Mouse (Mus musculus) small intestine, adult 2 months (tissue): ENCODE measurements around the gene Lemd1. TPM values are rescaled to one million over a fixed set of nuclear protein-coding genes. Genes with fewer than 3 reads are reported as not detected.
"Not testable (repeated sequence)": the region's sequence is repeated elsewhere in the genome, so short reads cannot be mapped to it uniquely, and the experiment has no call there.

Source experiments
- H3K27ac ChIP-seq: fragments of 200-500 bp; 2 replicates; pipeline ENCODE4 v1.5.1; 2012; ENCODE audit warnings: low read depth, low read length, control low read depth, inconsistent platforms; ENCODE audit not compliant: insufficient read depth
- H3K27me3 ChIP-seq: fragments of 200-500 bp; 2 replicates; pipeline ENCODE4 v1.6.1; 2012; ENCODE audit warnings: mild to moderate bottlenecking, moderate library complexity, low read length, inconsistent platforms; ENCODE audit not compliant: control insufficient read depth, insufficient read depth
- H3K36me3 ChIP-seq: fragments of 200-500 bp; 2 replicates; pipeline ENCODE4 v1.6.1; 2012; ENCODE audit warnings: mild to moderate bottlenecking, low read length, control low read depth, inconsistent platforms; ENCODE audit not compliant: control insufficient read depth, insufficient read depth
- H3K4me1 ChIP-seq: fragments of 200-500 bp; 2 replicates; pipeline ENCODE4 v1.6.1; 2012; ENCODE audit warnings: low read length, inconsistent platforms, mixed read lengths; ENCODE audit not compliant: control insufficient read depth, insufficient read depth, insufficient read length
- H3K4me3 ChIP-seq: fragments of 200-500 bp; 2 replicates; pipeline ENCODE4 v1.5.1; 2012; ENCODE audit warnings: low read depth, mild to moderate bottlenecking, control low read depth, inconsistent platforms, low read length, moderate library complexity
- CTCF ChIP-seq: fragments of 200-500 bp; IDR thresholded peaks from 2 replicates; pipeline ENCODE4 v1.5.1; 2012; ENCODE audit warnings: low read depth, mild to moderate bottlenecking, control low read depth, inconsistent platforms, low read length, moderate library complexity, mixed read lengths; ENCODE audit not compliant: insufficient replicate concordance, insufficient read length; ENCODE audit errors: extremely low read depth
- POLR2A ChIP-seq: fragments of 200-500 bp; IDR thresholded peaks from 2 replicates; pipeline ENCODE4 v1.6.1; 2012; ENCODE audit warnings: low read depth, mild to moderate bottlenecking, control low read depth, inconsistent platforms, low read length, moderate library complexity
- WGBS: fragments of 180-500 bp; shearing (Covaris S2); methylation state at CpG from one replicate; pipeline ENCODE4 v1.1.7; 2018; 5-methylcytosine and 5-hydroxymethylcytosine counted together
- polyA plus RNA-seq: library from polyadenylated mRNA; depleted of rRNA; stranded (reverse); fragments of >200 nt; gene quantifications from 2 replicates; pipeline ENCODE4 v1.2.3, GENCODE M21; 2012

Lemd1 gene
- polyA plus RNA-seq, 1 experiment, result 0.09 TPM

DNA sequence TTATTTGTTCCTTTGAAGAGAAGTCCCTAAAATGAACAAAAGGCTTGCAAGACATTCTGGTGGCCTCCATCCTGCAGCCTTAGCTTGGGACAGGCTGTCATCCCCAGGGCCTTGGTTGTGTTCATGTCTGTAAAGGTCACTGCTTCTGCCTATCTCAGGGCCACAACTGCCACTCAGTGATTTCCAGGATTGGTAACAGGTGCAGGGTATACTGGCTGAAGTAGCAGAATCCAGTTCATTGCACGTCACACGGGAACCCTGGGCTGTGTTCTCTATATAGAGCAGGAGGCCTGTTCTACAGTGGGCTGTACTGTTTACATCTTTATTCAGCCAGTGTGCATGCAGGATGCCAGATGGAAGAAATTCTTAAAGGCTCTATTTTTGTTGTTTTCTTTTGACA, 76.7 kb downstream of the Lemd1 start:
- Histone ChIP-seq H3K4me3 (no peak overlapping the region), H3K27ac (no peak overlapping the region), H3K36me3 (no peaks in the 10 kb centered on the region), H3K4me1 (peaks cover 3% of the 10 kb centered on the region; the same call in 1 of the 2 replicates), H3K27me3 (no peaks in the 10 kb centered on the region)
- WGBS, result 71% methylated on average over 2 of the region's 2 CpGs
- TF ChIP-seq POLR2A, result no peak
- no peak for TF ChIP-seq CTCF

DNA sequence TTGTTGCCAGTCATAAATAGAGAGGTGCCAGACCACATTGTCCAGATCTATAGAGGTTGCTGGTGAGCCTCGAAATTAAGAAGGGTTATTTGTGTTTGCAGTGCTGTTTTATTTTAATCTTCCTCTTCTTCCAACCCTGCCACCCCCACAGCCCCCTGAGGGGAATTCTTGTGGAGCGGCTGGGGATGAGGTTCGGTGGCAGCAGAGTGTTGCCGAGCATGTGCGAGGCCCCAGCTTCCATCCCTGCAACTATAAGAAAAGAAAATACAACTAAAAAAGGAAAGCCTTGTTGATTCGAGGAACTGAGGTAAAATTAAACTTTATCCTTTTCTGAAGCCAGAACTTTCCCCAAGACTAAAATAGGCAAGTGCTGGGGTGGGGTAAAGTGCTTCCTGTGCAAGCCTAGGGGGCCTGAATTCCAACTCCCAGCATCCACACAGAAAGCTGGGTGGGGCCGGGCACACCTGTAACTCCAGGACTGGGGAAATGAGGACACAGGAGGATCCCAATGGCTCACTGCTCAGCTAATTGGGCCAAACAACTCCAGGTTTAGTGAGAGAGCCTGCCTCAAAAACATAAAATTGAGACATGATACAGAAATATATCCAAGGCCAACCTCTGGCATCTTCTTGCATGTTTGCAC, 77.3 kb downstream of the Lemd1 start:
- Histone ChIP-seq H3K36me3 (no peaks in the 10 kb centered on the region), H3K4me3 (no peak overlapping the region), H3K27ac (no peak overlapping the region), H3K27me3 (no peaks in the 10 kb centered on the region), H3K4me1 (peaks cover 3% of the 10 kb centered on the region; the same call in 1 of the 2 replicates)
- TF ChIP-seq CTCF (no peak), POLR2A (no peak)
- 72% methylated on average over 7 of the region's 7 CpGs for WGBS

DNA sequence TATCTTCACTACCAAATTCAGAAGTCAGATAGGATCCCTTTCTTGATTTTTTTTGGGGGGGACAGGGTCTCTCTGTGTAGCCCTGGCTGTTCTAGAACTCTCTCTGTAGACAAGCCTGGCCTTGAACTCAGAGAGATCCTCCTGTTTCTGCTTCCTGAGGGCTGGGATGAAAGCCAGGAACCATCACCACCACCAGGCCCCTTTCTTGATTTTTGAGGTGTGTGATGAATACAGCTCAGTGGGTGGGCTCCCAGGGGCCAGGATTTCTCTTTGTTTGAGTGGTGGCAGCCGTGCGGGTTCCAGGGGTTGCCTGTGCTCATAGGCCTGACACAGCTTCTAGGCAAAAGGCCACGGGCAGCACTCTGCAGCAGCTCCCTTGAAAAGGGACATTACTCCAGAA, 80.0 kb downstream of the Lemd1 start:
- WGBS, result 83% methylated on average over 3 of the region's 3 CpGs
- H3K36me3 ChIP-seq, result no peaks in the 10 kb centered on the region
- TF ChIP-seq CTCF (no peak), POLR2A (no peak)
- no peaks in the 10 kb centered on the region for H3K27me3 ChIP-seq
- H3K4me1 ChIP-seq, result peaks cover 3% of the 10 kb centered on the region; the same call in 1 of the 2 replicates
- H3K4me3 ChIP-seq, result no peak overlapping the region
- no peak overlapping the region for H3K27ac ChIP-seq

DNA sequence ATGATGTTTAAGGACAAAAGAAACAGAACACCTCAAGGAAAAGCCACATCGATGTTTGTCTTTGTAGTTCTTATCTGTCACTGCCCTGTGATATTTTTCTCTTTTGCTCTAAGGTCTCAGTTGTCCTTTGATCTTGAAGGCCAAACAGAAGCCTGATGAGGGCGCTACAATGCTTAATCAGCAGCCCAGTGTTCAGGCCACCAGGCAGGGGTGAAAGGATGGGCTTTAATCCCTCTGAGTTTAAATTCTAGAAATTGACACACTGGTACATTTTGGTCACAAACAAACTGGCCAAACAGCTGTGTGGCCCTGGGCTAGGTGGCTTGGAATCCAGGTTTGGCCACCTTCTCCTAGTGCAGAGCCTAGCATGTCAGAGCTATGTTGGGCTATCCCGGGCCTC, 85.5 kb downstream of the Lemd1 start:
- WGBS, result 44% methylated on average over 3 of the region's 3 CpGs

DNA sequence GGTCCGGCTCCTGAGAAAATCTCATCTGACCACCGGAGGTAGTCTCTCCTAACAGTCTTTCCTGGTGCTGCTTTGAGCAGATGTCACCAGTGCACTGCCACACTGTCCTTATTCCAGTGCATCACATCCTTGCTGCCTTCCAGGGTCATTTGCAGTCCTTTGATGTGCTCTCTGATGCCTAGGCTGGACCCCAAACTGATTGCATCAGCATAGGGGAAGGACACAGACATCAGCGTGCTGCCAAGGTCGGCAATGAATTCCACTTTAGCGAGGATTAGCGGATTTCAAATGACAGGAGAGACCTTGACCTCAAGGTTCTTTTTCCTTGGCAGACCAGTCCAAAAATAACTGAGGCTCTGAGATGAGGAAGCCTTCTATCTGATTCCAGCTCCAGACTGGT, 85.9 kb downstream of the Lemd1 start:
- no peak overlapping the region for H3K27ac ChIP-seq
- H3K4me3 ChIP-seq, result no peak overlapping the region
- TF ChIP-seq CTCF (no peak), POLR2A (no peak)
- 62% methylated on average over 6 of the region's 6 CpGs for WGBS
- no peaks in the 10 kb centered on the region for H3K36me3 ChIP-seq
- H3K4me1 ChIP-seq, result no peaks in the 10 kb centered on the region
- H3K27me3 ChIP-seq, result no peaks in the 10 kb centered on the region; the same call in 1 of the 2 replicates

More for the DNA sequence above, 85.5 kb downstream of the Lemd1 start:
- Histone ChIP-seq H3K4me3 (no peak overlapping the region), H3K27ac (no peak overlapping the region), H3K4me1 (no peaks in the 10 kb centered on the region), H3K36me3 (no peaks in the 10 kb centered on the region), H3K27me3 (no peaks in the 10 kb centered on the region; the same call in 1 of the 2 replicates)
- TF ChIP-seq POLR2A (no peak), CTCF (no peak)

DNA sequence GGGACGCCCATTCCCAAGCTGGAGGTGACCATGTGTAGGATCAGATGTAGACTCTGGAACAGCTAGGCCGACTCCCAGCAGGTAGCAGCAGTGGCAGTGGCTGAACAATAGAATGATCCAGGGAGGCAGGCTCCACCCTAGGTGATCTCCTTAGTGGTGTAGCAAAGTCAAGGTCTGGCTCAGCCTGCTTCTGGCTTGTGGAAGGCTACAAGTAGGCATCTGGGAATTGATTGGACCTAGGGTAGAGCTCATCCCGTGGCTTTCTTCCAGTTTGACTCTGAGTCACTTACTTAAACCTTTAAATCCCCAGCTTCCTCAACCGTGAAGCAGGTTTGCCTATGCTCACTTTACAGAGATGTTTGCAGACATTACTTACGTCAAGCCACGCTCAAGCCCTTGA, 89.4 kb downstream of the Lemd1 start:
- H3K4me3 ChIP-seq, H3K27ac ChIP-seq, H3K27me3 ChIP-seq, H3K4me1 ChIP-seq, H3K36me3 ChIP-seq: not testable (repeated sequence)
- 59% methylated on average over 6 of the region's 6 CpGs for WGBS

DNA sequence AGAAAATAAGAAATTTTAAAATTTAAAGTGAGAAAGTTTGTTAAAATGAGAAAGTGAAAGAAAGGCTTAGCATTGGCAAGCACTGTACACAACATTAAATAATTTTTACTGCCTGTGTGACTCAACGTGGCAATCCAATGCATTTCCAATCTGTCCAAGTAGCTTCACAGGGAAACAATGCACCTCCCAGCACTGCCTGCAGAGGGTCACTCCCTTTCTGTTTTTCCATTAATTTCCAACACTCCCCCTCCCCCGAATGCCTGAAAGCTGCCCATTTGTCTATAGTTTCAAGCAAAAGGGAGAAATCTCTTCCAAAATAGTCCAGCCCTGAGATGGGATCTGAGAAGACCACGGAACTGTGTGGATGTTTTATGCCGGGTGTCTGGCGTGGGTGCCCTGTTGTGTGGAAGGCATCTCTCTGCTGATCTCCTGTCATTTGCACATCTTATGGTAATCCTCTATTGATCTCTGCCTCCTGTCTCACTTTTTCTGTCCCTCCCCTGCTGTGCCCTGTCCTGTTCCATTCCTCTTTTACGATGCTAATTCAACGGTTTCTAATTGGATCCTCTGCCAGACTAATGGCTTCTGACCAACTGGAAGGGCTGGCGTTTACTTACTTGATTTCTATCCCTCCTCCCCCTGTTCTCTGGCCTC, 90.4 kb downstream of the Lemd1 start:
- H3K4me3 ChIP-seq, result no peak overlapping the region
- no peaks in the 10 kb centered on the region for H3K36me3 ChIP-seq
- TF ChIP-seq POLR2A, result no peak
- no peak for TF ChIP-seq CTCF
- H3K27ac ChIP-seq, result no peak overlapping the region
- WGBS, result 41% methylated on average over 8 of the region's 8 CpGs
- H3K27me3 ChIP-seq, result no peaks in the 10 kb centered on the region; the same call in 1 of the 2 replicates
- H3K4me1 ChIP-seq, result no peaks in the 10 kb centered on the region
